In the genomic region with DNA sequence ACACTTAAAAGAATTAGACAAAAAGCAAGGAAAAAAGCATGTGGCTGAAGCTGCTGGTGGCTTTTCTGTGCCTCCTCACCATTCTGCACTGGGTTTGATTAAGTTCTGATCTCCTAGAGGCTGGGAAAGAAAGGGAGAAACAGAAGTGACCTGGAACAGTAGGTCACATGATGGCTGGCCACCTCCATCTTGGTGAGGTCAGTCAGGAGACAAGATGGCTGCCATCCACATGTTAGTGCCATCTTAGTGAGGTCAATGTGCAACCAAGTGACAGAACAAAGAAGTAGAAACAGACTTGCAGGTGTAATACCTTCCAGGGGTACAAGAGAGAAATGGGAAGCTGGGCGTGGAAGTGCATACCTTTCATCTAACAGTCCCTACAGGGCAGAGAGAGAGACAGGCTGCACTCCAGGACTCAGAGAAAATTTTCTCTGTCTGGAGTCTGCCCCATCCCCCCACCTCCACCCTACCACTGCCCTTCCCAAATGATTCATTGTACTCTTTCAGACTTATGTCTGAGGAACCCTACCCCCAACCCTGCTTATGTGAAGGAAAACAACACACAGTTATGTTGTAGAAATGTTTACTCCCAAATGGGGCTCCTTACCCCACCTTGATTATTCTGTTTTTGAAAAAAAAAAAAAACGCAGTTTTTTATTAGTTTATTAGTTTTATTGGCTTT, we compare ENCODE assay signal across 12 mouse cellular contexts.
DNase-seq lines count a peak whose midpoint lies in the region; ATAC-seq and TF ChIP-seq lines count a peak whose summit lies in the region.
"Had no signal": no experiment of that assay in that cellular context is flagged by ENCODE, and none has a peak within 500 bp of the region (broad histone marks: within the 10 kb centered on the region; RNA-seq: fewer than 3 reads in every experiment).

No protein-coding gene starts in this region.

- no peak for TF ChIP-seq CTCF in liver, adult 2 months (IDR thresholded peaks at IDR 0.05; ENCODE audit: low read depth, low read length)
- no peak for TF ChIP-seq CTCF in midbrain, postnatal 0 days (IDR thresholded peaks at IDR 0.05)

- TF ChIP-seq POLR2A in liver, adult 2 months (IDR thresholded peaks at IDR 0.05; ENCODE audit: extremely low read depth, insufficient read depth, low read length) = no peak

- H3K27me3 ChIP-seq in liver, adult 2 months (ENCODE audit: control insufficient read depth, insufficient read depth, low read length) = no peaks in the 10 kb centered on the region
- no peaks in the 10 kb centered on the region for H3K27me3 ChIP-seq in liver, embryonic 12.5 days (replicated peaks)
- no peaks in the 10 kb centered on the region for H3K27me3 ChIP-seq in hindbrain, embryonic 12.5 days
- H3K27me3 ChIP-seq in midbrain, postnatal 0 days (ENCODE audit: insufficient read depth, low read length) = no peaks in the 10 kb centered on the region
- H3K27me3 ChIP-seq: embryonic facial prominence, embryonic 15.5 days; lung, embryonic 15.5 days had no signal

- no peaks in the 10 kb centered on the region for H3K36me3 ChIP-seq in liver, adult 2 months (ENCODE audit: control insufficient read depth, insufficient read depth, low read length)
- no peaks in the 10 kb centered on the region for H3K36me3 ChIP-seq in liver, embryonic 12.5 days
- no peaks in the 10 kb centered on the region for H3K36me3 ChIP-seq in hindbrain, embryonic 12.5 days
- H3K36me3 ChIP-seq in midbrain, postnatal 0 days (ENCODE audit: insufficient read depth, low read length) = no peaks in the 10 kb centered on the region
- H3K36me3 ChIP-seq: embryonic facial prominence, embryonic 15.5 days; lung, embryonic 15.5 days had no signal

- H3K4me2 ChIP-seq in liver, embryonic 12.5 days = no peak overlapping the region
- H3K4me2 ChIP-seq in hindbrain, embryonic 12.5 days (replicated peaks) = no peak overlapping the region
- no peak overlapping the region for H3K4me2 ChIP-seq in midbrain, postnatal 0 days (ENCODE audit: low read depth, low read length, poor library complexity, severe bottlenecking)
- H3K4me2 ChIP-seq: embryonic facial prominence, embryonic 15.5 days; lung, embryonic 15.5 days had no signal

- ATAC-seq in liver, embryonic 12.5 days = no peak
- peak; percentile 43; the same call in 1 of the 2 replicates for ATAC-seq in hindbrain, embryonic 12.5 days (ENCODE audit: low FRiP score)
- peak; percentile 39; the same call in 1 of the 2 replicates for ATAC-seq in midbrain, postnatal 0 days (ENCODE audit: low FRiP score)

- WGBS in liver, adult 2 months = 89% methylated on average over 2 of the region's 2 CpGs
- WGBS in liver, embryonic 12.5 days (ENCODE audit: insufficient replicate concordance) = 55% methylated on average over 2 of the region's 2 CpGs
- WGBS in hindbrain, embryonic 12.5 days = 95% methylated on average over 2 of the region's 2 CpGs
- 93% methylated on average over 2 of the region's 2 CpGs for WGBS in midbrain, postnatal 0 days

- peak; percentile 18 for DNase-seq in liver, adult 2 months (ENCODE audit: extremely low read depth, low read depth, low spot score)
- peak; percentile 52 for DNase-seq in MN1 (ENCODE audit: low spot score)
- peak; percentile 51 for DNase-seq in midbrain, postnatal 0 days (ENCODE audit: low spot score)
- DNase-seq in gastrocnemius, postnatal 36 days = no peak
- DNase-seq in thymus, postnatal 10 days (ENCODE audit: low spot score in 2 of 2) = no peak
- no peak for DNase-seq in thymus, postnatal 36 days
- DNase-seq: heart, postnatal 36 days; spleen, adult 18-20 months had no signal

- H3K27ac ChIP-seq in liver, adult 2 months (replicated peaks; ENCODE audit: insufficient read depth, low read depth, low read length) = no peak overlapping the region
- H3K27ac ChIP-seq in liver, embryonic 12.5 days = no peak overlapping the region
- no peak overlapping the region for H3K27ac ChIP-seq in hindbrain, embryonic 12.5 days
- no peak overlapping the region for H3K27ac ChIP-seq in midbrain, postnatal 0 days (ENCODE audit: low read depth, low read length)
- H3K27ac ChIP-seq: embryonic facial prominence, embryonic 15.5 days; lung, embryonic 15.5 days had no signal

- H3K4me3 ChIP-seq in liver, adult 2 months (ENCODE audit: insufficient read depth, low read depth, low read length) = no peak overlapping the region
- H3K4me3 ChIP-seq in liver, embryonic 12.5 days = no peak overlapping the region
- no peak overlapping the region for H3K4me3 ChIP-seq in hindbrain, embryonic 12.5 days
- H3K4me3 ChIP-seq in midbrain, postnatal 0 days (ENCODE audit: low read depth, low read length) = no peak overlapping the region
- H3K4me3 ChIP-seq: embryonic facial prominence, embryonic 15.5 days; lung, embryonic 15.5 days had no signal

- H3K9me3 ChIP-seq in liver, embryonic 12.5 days (replicated peaks) = no peaks in the 10 kb centered on the region
- no peaks in the 10 kb centered on the region for H3K9me3 ChIP-seq in hindbrain, embryonic 12.5 days (replicated peaks)
- H3K9me3 ChIP-seq in midbrain, postnatal 0 days (ENCODE audit: low read length) = no peaks in the 10 kb centered on the region
- H3K9me3 ChIP-seq: embryonic facial prominence, embryonic 15.5 days; lung, embryonic 15.5 days had no signal

- intact Hi-C loops in gastrocnemius, postnatal 36 days (cut with DNase I) = no loop called here

- H3K4me1 ChIP-seq in liver, adult 2 months (ENCODE audit: control insufficient read depth, insufficient read depth, low read length) = no peaks in the 10 kb centered on the region
- H3K4me1 ChIP-seq in liver, embryonic 12.5 days = no peaks in the 10 kb centered on the region
- no peaks in the 10 kb centered on the region for H3K4me1 ChIP-seq in hindbrain, embryonic 12.5 days
- H3K4me1 ChIP-seq in midbrain, postnatal 0 days (ENCODE audit: insufficient read depth, low read length) = no peaks in the 10 kb centered on the region
- H3K4me1 ChIP-seq: embryonic facial prominence, embryonic 15.5 days; lung, embryonic 15.5 days had no signal

- no peaks in the 10 kb centered on the region for H3K79me2 ChIP-seq in liver, adult 2 months (ENCODE audit: control insufficient read depth, insufficient read depth, low read length)

- no peak overlapping the region for H3K9ac ChIP-seq in liver, adult 2 months (ENCODE audit: low read depth, low read length)
- no peak overlapping the region for H3K9ac ChIP-seq in liver, embryonic 12.5 days
- H3K9ac ChIP-seq in hindbrain, embryonic 12.5 days = no peak overlapping the region
- no peak overlapping the region for H3K9ac ChIP-seq in midbrain, postnatal 0 days (replicated peaks; ENCODE audit: low read length, poor library complexity, severe bottlenecking)
- H3K9ac ChIP-seq: embryonic facial prominence, embryonic 15.5 days; lung, embryonic 15.5 days had no signal

Comparison
In these comparisons a context has a peak if more than half of its experiments do, and no peak if none do; other contexts are left out.
1. DNase-seq: peak in liver, adult 2 months (single experiment), MN1 (single experiment) and midbrain, postnatal 0 days (single experiment); none in gastrocnemius, postnatal 36 days (0 of 2), thymus, postnatal 10 days (0 of 2) and thymus, postnatal 36 days (0 of 2).